Mouse (Mus musculus) left cerebral cortex, postnatal 4 days (tissue): ENCODE data around the gene Nhlh2. TPM values are rescaled to one million over a fixed set of nuclear protein-coding genes. Genes with fewer than 3 reads are reported as not detected.

Experiments
- DNase-seq: peaks from one replicate; pipeline ENCODE4 v3.0.0-alpha.2; 2022
- intact Hi-C: fragments of 180-260 bp; cut with DNase I; formaldehyde crosslinking; loops from one replicate; pipeline ENCODE4 v1.15.1; 2025
- total RNA-seq, 2 experiments: library from RNA; stranded (reverse); gene quantifications; 2 replicates each; pipeline ENCODE4 v1.2.3; 2021

The Nhlh2 gene
- total RNA-seq = 1 to 10 TPM; 2.4 to 3.5 TPM

DNA sequence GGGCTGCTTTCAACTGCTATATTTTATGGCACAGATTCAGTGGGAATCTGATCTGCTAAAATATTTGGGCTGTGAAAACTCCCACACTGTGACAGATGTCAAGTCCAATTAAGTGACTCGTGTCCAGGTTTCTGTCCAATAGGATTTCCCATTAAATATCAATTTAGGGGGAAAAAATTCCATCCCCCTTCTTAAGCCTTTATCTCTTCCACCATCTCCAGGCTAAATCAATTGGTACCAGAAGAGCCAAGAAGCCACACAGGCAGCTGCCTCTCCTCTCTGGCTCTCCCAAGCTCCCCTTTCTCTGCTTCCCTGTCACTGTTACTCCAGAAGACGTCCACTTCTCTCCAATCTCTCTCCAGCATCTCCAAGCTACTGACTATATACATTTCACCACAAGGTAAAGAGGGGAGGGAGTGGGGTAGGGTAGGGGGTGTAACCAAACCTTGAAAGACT, at the start of gene Nhlh2:
Gene Nhlh2, plus strand, starts transcription at position 151 of the 456 bp plus-strand sequence.
- intact Hi-C loops = no loop called here
- DNase-seq = peak; percentile 62

DNA sequence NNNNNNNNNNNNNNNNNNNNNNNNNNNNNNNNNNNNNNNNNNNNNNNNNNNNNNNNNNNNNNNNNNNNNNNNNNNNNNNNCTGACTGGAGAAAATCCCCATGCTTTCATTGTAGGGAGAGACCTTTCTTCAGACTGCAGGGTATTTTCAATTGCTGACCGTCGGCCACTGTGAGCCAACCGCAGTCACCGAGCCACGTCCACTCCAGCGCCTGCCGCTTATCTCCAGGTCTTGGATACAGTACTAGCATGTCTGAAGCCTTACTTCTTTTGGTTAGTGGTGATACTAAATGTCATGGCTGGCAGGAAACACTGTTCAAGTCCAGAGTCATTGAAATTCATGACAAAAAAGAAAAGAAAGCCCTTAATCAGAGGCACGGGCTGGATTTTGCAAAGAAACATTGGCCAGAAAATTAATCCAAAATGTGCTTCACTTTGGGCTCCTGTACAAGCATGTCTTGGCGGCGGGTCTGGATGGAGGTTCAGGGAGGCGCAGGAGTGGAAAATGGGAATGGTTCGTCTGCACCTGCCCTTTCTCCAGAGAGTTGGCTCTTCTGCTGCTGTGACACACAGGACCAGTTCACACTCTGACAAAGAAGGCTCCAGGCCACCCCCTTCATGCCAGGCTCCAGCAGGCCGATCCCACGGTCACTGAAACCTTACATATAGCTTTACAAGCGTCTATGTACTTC, 48.6 kb upstream of the Nhlh2 start:
- DNase-seq = peak; percentile 48
- intact Hi-C loops = no loop called here

DNA sequence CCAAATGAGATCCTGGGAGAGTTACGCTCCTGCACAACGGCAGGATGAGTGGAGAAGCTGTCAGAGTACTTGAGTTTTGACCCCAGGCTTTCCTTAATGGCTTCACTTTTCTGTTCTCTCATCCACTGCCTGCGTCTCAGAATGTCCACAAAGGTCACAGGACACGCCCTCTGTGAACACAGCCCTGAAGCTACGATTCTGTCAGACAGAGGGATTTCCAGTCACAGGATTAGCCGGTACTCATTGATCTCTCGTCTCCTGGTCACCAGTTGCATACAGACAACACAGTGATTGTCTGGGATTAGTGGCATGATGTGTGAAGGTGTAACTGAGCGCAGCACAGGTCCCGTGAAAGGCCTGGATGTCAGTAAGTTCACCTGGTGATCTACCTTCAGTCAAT, 46.4 kb upstream of the Nhlh2 start:
- intact Hi-C loops = no loop called here
- DNase-seq = no peak

DNA sequence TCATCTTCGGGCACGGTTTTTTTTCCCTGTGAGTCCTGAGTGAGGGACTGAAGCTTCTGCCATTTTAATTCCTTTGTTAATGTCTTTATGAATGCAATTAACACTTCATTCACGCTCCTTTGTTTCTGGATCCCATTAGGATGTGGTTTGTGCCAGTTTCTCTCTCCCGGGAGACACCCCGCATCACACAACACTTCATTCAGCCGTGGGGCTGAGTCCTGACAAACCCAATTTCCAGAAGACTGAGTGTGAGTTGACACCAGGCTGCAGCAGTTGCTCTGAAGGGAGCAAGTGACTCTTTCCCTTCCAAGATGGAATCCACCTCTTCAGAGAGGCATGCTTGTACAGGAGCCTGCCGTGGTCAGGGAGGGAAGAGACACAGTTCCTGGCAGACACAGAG, 45.5 kb upstream of the Nhlh2 start:
- peak; percentile 43 for DNase-seq
- intact Hi-C loops = no loop called here

DNA sequence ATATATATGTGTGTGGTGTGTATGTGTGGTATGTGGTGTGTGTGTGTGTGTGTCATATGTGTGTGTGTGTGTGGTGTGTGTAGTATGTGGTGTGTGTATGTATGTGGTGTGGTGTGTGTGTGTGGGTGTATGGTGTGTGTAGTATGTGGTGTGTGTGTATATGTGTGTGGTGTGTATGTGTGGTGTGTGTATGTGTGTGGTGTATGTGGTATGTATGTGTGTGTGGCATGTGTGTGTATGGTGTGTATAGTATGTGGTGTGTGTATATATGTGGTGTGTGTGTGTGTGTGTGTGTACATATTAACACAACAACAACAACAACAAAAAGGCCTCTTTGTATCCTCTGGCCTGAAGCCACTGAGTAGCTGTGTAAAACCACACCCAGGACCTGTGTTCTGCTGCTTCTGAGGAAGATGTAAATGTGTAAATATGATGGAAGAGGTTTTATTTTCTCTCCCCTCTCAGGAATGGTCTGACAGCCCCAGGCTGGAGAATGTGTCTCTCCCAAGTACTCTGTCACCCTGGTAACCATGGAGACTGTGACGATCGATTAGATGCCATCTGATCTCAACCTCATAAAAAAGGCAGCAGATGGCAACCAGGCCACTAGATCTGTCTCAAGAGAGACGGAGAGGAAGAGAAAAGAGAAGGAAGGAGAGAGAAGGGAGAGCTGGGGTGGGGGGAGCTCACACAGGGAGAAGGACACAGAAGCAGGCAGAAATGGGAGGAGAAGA, 42.9 kb upstream of the Nhlh2 start:
- intact Hi-C loops = no loop called here
- DNase-seq = peak; percentile 17

DNA sequence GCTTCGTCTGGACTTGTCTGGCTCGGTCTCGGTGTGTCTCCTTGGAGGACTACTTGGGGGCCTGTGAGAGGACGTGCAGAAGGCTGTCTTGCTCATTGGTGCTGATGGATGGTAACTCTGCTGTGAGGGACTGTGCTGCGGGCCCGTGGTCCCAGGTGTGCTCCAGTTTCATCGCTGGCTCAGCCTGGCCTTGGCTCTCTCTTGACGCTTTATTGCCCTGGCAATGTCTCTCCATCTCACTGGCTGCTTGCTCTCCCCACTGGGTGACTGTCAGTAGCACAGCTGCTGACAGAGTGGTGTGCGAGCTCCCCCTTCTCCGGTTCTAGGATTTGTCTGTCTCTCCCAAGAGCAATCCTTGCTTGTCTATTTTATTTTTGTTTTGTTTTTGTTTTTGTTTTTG, 34.5 kb upstream of the Nhlh2 start:
- intact Hi-C loops = no loop called here
- peak; percentile 34 for DNase-seq

DNA sequence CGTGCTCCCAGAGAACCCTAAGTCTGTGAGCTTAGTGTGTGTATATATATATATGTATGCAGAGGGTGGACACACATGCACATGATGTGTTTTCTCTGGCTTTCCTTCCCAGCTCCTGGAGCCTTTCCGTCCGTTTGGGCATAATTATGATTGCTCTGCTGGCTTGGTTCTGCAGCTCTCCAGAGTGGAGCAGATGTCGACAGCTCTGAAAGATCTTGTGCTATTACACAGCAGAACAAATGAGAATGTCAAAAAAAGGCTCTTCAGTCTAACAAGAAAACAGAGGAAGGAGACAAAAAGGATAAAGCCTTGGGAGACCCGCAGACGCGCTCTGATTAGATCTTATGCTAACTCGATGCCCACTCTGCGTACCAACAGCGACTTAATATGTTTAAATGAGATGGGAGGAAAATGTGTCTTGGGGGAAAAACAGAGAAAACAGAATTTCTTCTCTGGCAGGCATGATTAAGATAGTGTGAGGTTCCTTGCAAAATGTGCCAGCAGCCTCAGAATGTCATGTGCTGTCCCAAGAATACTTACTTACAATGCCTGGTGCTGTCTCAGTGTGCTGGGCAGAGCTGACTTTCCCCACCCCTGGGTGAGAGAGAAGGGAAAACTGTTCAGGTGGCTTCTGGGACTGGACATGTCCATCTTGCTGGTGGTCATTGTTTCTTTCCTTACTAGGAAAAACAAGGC, 31.4 kb upstream of the Nhlh2 start:
- no peak for DNase-seq
- intact Hi-C loops = no loop called here

DNA sequence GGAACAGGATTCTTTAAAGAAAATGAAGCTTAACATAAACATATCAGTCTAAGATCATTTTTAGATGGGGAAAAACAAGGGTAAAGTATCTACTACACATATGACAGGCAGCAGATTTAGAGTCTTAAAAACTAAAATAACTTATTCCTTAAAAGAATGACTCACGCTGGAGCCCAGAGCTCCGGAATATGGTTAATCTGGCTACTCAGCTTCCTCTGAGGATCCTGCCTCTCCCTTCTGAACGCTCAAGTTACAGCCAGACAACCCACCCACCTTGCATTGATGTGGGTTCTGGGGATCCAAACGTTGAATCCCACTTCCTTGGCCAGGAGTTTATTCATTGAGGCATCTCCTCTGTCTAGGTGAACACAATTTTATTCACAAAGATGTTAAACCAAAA, 26.0 kb upstream of the Nhlh2 start:
- intact Hi-C loops = no loop called here
- no peak for DNase-seq

DNA sequence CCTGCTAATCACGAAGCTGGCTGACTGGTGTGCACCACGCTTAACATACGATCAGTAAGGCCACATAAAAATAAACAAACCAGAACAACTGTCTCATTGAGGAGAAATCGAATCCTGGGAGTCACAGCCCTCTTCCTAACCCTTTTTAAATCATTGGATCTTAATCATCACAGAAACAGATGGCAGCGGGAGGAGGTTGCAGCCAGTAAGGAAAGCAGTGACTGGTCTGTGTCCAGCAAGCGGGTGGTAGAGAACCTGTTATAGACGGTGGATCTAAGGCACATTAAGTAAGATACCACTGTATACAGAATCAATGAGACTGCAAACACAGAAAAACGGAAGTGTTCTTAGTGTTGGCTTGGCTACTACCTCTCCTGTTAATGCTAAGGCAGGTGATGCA, 24.2 kb upstream of the Nhlh2 start:
- no peak for DNase-seq
- intact Hi-C loops = no loop called here

DNA sequence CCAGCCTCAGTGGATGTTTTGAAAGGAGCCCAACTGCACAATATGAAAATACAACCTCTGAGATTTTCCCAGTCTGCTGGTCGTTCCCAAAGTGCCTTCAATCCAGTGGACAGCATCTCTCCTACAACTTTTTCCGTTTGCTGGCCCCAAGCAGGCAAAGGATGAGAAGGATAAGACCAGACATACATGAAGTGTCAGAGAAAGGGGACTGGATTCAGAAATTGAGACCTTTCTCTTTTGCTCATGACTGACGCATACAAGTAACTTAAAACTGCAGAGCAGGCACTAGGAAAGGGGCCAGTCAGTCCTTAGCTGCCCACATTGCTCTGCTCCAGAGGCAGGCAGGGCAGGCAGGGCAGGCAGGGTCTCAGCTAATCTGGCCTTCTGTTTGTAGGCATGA, 19.7 kb upstream of the Nhlh2 start:
- intact Hi-C loops = no loop called here

DNA sequence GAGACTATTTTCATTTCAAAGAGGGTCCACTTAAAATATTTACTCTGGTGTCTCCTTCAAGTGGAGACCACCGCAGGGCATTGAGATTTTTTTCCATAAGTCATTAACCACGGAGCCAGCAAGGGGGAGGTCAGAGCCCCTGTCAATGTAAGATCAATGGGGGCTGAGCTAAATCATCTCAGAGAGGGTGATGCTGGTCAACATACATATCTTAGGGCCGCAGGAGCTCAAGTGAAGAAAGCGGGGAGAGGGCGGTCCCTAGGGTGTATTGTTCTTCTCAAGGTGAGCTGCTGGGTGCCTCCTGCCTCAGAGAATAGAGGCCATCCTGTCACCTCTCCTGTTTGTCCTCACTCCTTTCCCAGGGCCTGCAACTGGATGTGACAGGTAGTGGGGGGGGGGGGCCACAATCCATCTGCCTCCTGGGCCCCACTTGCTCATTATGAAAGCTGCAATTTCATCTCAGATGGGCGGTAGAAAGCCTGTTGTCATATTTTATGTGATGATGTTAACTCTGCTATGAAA, 18.8 kb upstream of the Nhlh2 start:
- no peak for DNase-seq
- intact Hi-C loops = no loop called here

More for the DNA sequence above, 19.7 kb upstream of the Nhlh2 start:
- no peak for DNase-seq

DNA sequence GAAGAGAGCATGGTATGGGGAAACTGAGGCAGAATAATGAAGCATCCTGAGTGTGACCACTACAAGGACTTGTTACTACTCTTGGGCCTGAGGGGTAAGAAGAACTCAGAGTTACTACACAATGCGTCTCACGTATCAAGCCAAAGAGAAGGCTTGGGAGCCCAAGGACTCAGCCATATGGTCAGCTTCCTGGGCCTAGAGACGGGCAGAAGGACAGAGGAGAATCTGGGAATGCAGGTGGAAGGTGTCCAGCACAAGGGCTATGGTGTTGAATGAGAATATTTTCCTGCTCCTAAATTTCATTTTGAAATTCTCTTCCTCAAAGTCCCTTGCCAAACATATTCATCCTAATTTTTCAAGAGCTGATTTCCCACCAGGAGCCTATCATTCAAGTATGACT, 12.0 kb upstream of the Nhlh2 start:
- no peak for DNase-seq
- intact Hi-C loops = no loop called here

DNA sequence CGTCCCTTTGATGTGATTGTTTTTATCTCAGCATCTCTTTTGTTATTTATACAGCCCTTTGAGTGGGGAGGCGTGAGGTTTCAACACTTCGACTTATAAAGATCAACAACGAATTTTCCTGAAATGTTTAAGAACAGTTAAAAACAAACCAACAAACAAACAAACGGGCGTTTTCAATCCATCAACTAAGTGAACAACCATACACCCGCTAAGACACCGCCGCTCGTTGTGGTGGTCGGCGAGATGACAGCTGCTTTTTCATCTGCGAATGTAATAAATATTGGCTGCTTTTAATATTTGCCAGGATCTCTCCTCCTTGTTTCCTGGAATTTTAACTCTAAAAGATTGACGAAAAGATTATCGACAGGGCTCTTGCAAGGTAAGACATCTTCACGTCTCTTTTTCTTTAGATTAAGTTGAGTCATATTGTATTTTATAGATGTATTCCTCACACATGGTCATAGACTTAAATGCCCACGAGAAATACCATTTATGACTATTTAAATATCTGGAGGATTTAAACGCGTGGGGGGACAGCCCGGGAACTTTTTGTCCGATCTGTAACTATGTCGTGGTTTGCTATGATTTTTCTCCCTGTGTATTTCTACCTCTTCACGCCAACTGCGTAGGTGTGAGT, 923 bp downstream of the Nhlh2 start:
- intact Hi-C loops = no loop called here
- DNase-seq = no peak

DNA sequence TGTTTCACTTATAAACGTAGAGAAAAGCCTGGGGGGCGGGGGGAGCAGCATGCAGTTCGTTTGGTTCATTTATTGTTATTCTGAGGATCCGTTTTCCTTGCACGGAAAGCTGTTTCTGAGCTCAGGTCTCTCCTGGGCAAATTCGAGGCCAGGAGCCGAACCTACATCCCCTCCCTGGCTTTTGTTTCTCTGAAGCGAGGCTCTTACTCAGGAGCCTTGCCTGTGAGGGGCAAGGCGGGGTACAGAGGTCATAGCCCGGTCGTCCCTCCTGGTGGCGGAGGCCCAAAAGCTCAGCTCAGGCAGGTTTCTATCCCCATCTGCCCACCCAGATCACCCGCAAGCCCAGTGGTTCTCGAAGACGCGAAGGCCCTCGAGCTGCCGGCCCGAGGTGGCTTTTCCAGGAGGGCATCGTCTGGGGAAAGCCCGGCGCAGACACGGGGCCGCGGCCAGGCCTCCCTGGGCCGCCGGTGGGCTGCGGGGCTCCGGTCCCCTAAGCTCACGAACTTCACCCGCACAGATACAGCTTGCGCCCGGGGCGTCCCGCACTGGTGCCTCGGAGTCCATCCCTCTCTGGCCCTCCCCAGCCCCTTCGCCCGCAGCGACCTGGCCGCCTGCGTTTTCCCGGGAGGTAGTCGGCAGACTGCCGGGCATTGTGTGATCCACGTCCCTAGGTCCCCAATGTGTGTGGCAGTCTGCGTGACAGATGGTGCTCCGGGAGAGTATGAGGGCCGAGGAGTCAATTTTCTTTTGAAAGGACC, 1.6 kb downstream of the Nhlh2 start:
- intact Hi-C loops = no loop called here
- DNase-seq = peak; percentile 71

DNA sequence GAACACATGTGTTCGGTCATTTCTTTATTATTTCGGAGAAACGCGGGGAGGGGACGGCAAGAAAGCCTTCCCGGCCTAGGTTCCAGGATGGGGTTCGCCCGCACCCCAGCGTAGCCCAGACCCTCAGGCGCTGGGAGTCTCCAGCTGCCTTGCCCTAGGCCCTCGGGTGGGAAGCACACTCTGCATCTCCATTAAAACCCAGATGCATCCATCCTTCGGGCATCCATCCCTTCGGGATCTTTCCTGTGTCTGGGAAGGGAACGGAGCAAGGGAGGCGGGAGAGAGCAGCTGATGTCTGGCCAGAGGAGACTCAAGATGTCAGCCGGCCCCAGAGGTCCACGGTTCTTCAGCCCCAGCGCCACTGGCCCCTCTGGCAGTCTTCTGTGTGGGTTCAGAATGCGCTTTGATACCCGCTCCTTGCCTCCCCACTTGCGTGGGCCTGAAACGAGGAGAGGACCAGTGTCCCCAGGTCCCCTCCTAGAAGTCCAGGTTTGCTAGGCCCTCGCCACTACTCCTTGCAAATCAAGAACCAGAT, 2.3 kb downstream of the Nhlh2 start:
- no peak for DNase-seq
- intact Hi-C loops = no loop called here

DNA sequence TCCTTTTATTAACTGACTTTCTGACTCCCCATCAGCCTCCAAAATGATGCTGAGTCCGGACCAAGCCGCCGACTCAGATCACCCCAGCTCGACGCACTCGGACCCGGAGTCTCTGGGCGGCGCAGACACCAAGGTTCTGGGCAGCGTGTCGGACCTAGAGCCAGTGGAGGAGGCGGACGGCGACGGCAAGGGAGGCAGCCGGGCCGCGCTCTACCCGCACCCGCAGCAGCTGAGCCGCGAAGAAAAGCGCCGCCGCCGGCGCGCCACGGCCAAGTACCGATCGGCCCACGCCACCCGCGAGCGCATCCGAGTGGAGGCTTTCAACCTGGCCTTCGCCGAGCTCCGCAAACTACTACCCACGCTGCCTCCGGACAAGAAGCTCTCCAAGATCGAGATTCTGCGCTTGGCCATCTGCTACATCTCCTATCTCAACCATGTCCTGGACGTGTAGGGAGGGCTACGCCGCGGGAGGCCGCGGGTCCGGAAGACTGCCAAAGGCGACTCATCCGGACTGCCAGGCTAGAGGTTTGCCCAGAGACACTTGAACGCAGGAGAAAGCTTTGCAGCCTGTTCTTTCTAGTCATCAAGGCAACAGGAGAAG, 2.8 kb downstream of the Nhlh2 start:
- DNase-seq = peak; percentile 95
- intact Hi-C loops = no loop called here

DNA sequence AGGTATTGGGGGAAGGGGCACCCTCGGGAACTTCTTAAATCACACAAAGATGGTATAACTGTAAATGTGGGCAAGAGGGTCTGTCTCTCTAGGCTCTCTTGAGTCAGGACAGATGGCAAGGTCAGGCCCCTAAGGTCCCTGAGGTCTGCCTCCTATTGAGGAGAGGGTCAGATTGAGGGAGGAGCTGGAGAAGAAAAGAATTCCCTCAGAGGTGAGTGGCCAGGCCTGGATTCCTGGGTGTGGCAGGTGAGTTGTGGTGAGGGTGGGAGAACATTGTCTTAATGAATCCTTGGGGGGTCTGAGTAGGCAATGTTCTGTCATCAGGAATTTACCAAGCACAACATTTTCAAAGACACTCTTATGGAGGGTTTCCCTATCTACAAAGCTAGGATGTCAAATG, 10.7 kb downstream of the Nhlh2 start:
- no peak for DNase-seq
- intact Hi-C loops = no loop called here

DNA sequence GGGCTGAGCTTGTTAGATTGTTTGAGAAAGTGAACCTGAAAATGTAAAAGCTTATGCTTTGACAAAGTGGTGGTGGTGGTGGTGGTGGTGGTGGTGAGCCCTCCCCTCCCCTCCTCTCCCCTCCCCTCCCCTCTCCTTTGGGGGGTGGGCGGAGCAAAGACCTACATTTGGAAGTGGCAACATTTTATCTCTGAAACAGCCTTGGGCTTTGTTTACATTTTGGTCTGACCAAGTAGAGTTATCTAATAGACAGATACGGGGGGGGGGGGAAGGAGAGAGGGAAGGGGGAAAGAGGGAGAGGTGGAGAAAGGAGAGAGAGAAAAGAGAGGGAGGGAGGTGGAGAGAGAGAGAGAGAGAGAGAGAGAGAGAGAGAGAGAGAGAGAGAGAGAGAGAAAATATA, 12.8 kb downstream of the Nhlh2 start:
- intact Hi-C loops = no loop called here
- peak; percentile 33 for DNase-seq

DNA sequence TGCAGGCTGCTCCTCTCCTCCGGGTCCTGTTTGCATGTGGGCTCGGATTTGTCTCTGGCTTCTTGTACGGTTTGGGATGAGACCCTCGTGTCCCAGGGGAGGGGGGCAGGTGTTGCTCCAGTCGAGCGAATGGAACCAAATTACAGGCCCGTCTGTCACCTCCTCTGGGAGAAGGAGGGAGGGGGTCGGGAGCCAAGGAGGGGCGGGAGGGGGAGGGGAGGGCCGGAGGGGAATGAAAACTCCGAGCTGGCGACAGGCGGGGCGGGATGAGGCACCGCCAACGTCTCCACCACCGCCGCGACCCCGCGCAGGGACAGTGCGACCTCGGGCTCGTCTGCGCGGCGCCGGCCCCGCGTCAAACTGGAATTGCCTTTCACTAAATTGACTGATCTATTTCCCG, 13.5 kb downstream of the Nhlh2 start:
- peak; percentile 97 for DNase-seq

DNA sequence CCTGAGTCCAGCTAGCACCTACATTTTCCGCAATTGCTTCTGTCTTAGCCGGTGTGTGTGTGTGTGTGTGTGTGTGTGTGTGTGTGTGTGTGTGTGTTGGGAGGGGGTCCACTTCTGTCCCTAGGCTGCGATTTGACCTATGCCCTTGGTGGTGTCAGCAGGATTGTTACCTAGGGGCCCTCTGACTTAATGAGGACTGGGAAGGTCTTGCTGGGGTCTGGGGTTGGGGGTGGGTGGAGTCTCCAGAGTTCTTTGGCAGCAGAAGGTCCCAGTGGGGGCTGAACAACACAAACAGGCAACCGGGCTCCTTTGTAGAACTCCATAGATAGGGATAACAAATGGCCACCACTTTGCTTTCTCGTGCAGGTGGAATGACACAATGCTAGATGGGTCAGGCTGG, 14.0 kb downstream of the Nhlh2 start:
- peak; percentile 56 for DNase-seq
- intact Hi-C loops = no loop called here

More for the DNA sequence above, 13.5 kb downstream of the Nhlh2 start:
- intact Hi-C loops = no loop called here
